Mouse (Mus musculus): ENCODE measurements around the gene Dlgap1. TPM values are rescaled to one million over a fixed set of nuclear protein-coding genes. Genes with fewer than 3 reads are reported as not detected.
A peak's percentile ranks its signal among the peaks of the same experiment; 100 is the strongest.

Gene Dlgap1
- polyA plus RNA-seq, 1 experiment from 2014 or later, result 4.1 TPM

- no peak overlapping the region for H3K4me3 ChIP-seq (replicated peaks)
- 67% methylated on average over 7 of the region's 7 CpGs for WGBS
- H3K36me3 ChIP-seq, result no peaks in the 10 kb centered on the region
- no peaks in the 10 kb centered on the region for H3K4me1 ChIP-seq
- no peaks in the 10 kb centered on the region for H3K9me3 ChIP-seq (replicated peaks)
- no peak overlapping the region for H3K9ac ChIP-seq
- H3K27ac ChIP-seq, result no peak overlapping the region
- no peak for ATAC-seq (replicated peaks; ENCODE audit: low FRiP score)
- no peaks in the 10 kb centered on the region for H3K27me3 ChIP-seq
- H3K4me2 ChIP-seq, result no peak overlapping the region
Measured at GRCm38 (mm10) chr17:70613897-70614296, 645.0 kb downstream of the Dlgap1 start.

- H3K27me3 ChIP-seq, result no peaks in the 10 kb centered on the region
- no peak overlapping the region for H3K9ac ChIP-seq
- no peak overlapping the region for H3K27ac ChIP-seq
- no peaks in the 10 kb centered on the region for H3K9me3 ChIP-seq (replicated peaks)
- WGBS, result 78% methylated on average over 5 of the region's 5 CpGs
- ATAC-seq (replicated peaks; ENCODE audit: low FRiP score), result no peak
- no peaks in the 10 kb centered on the region for H3K4me1 ChIP-seq
- H3K36me3 ChIP-seq, result no peaks in the 10 kb centered on the region
- no peak overlapping the region for H3K4me2 ChIP-seq
- no peak overlapping the region for H3K4me3 ChIP-seq (replicated peaks)
Measured at GRCm38 (mm10) chr17:70614407-70615060, 645.7 kb downstream of the Dlgap1 start.

- Histone ChIP-seq H3K9me3 (replicated peaks) (no peaks in the 10 kb centered on the region), H3K4me3 (replicated peaks) (no peak overlapping the region), H3K36me3 (no peaks in the 10 kb centered on the region), H3K4me1 (no peaks in the 10 kb centered on the region), H3K27me3 (no peaks in the 10 kb centered on the region), H3K27ac (no peak overlapping the region), H3K9ac (no peak overlapping the region), H3K4me2 (no peak overlapping the region)
- ATAC-seq (replicated peaks; ENCODE audit: low FRiP score), result no peak
- WGBS, result 84% methylated on average over 8 of the region's 8 CpGs
Measured at GRCm38 (mm10) chr17:70622493-70622892, 653.6 kb downstream of the Dlgap1 start.

- Histone ChIP-seq H3K9me3 (replicated peaks) (no peaks in the 10 kb centered on the region), H3K4me1 (no peaks in the 10 kb centered on the region), H3K27me3 (no peaks in the 10 kb centered on the region), H3K4me2 (no peak overlapping the region), H3K27ac (no peak overlapping the region), H3K9ac (no peak overlapping the region), H3K4me3 (replicated peaks) (no peak overlapping the region), H3K36me3 (no peaks in the 10 kb centered on the region)
- no peak for ATAC-seq (replicated peaks; ENCODE audit: low FRiP score)
- WGBS, result 88% methylated on average over 9 of the region's 9 CpGs
Measured at GRCm38 (mm10) chr17:70626396-70626795, 657.5 kb downstream of the Dlgap1 start.

- ATAC-seq (replicated peaks; ENCODE audit: low FRiP score), result no peak
- Histone ChIP-seq H3K4me2 (no peak overlapping the region), H3K4me3 (replicated peaks) (no peak overlapping the region), H3K9me3 (replicated peaks) (no peaks in the 10 kb centered on the region), H3K36me3 (no peaks in the 10 kb centered on the region), H3K27me3 (no peaks in the 10 kb centered on the region), H3K27ac (no peak overlapping the region), H3K9ac (no peak overlapping the region), H3K4me1 (no peaks in the 10 kb centered on the region)
- WGBS, result 76% methylated on average over 6 of the region's 6 CpGs
Measured at GRCm38 (mm10) chr17:70626925-70627324, 658.1 kb downstream of the Dlgap1 start.

- Histone ChIP-seq H3K4me3 (replicated peaks) (no peak overlapping the region), H3K4me1 (0 out of 2 replicates have a peak, but pooled peaks cover 3% of the 10 kb centered on the region), H3K9ac (no peak overlapping the region), H3K36me3 (no peaks in the 10 kb centered on the region), H3K27me3 (no peaks in the 10 kb centered on the region), H3K4me2 (no peak overlapping the region), H3K9me3 (replicated peaks) (no peaks in the 10 kb centered on the region), H3K27ac (no peak overlapping the region)
- WGBS, result 54% methylated on average over 6 of the region's 6 CpGs
- no peak for ATAC-seq (replicated peaks; ENCODE audit: low FRiP score)
Measured at GRCm38 (mm10) chr17:70629653-70630378, 660.9 kb downstream of the Dlgap1 start.

DNA sequence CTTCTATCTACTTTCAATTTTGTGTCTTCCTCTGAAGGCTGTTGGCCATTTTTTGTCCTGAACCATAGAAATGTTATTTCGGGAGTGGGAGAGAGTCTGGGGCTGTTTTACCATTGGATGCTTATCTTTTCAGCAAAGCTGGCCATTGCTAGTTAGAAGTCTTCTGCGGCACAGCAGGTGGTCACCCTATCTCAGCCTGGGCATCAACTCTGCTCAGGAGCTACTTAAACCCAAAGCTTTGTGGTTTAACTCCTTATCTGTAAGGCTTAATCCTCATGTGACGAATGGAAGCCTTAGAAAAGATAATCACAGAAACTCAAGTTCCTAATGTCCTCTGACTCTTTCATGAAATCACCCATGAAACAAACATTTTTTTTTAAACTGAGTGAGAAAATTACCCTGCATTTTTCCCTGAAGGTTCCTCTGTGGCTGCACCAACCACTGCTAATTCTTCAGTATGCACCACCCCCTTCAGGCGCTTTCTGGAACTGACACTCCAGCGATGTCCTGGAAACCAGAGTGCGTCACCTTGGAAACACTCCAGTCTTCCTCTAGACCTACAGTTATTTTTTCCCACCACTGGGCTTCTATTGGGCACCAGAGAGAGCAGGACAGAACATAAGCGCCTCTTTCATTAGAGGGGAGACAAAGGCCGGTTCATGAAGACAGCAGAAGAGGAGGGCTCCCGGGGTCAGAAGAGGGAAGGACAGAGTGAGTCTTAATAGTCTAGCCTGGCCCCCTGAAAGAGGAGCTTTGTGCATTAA is 664.5 kb downstream of the Dlgap1 start:
- 28% methylated on average over 9 of the region's 9 CpGs for WGBS
- H3K4me3 ChIP-seq (replicated peaks), result no peak overlapping the region
- ATAC-seq (replicated peaks; ENCODE audit: low FRiP score), result peak; percentile 82
- H3K4me2 ChIP-seq, result no peak overlapping the region
- 0 out of 2 replicates have a peak, but pooled peaks cover 3% of the 10 kb centered on the region for H3K4me1 ChIP-seq
- H3K36me3 ChIP-seq, result no peaks in the 10 kb centered on the region
- no peak overlapping the region for H3K9ac ChIP-seq
- no peak overlapping the region for H3K27ac ChIP-seq
- no peaks in the 10 kb centered on the region for H3K9me3 ChIP-seq (replicated peaks)
- no peaks in the 10 kb centered on the region for H3K27me3 ChIP-seq

GRCm38 (mm10) chr17:70643211-70643610 is 674.3 kb downstream of the Dlgap1 start:
- H3K4me1 ChIP-seq, result no peaks in the 10 kb centered on the region
- H3K27me3 ChIP-seq, result no peaks in the 10 kb centered on the region
- no peak overlapping the region for H3K4me2 ChIP-seq
- no peak overlapping the region for H3K27ac ChIP-seq
- H3K4me3 ChIP-seq (replicated peaks), result no peak overlapping the region
- H3K9me3 ChIP-seq (replicated peaks), result no peaks in the 10 kb centered on the region
- no peaks in the 10 kb centered on the region for H3K36me3 ChIP-seq
- 70% methylated on average over 1 of the region's 1 CpGs for WGBS
- H3K9ac ChIP-seq, result no peak overlapping the region
- ATAC-seq (replicated peaks; ENCODE audit: low FRiP score), result no peak

GRCm38 (mm10) chr17:70646641-70647040 is 677.8 kb downstream of the Dlgap1 start:
- no peak overlapping the region for H3K4me2 ChIP-seq
- no peak overlapping the region for H3K27ac ChIP-seq
- no peaks in the 10 kb centered on the region for H3K27me3 ChIP-seq
- no peaks in the 10 kb centered on the region for H3K4me1 ChIP-seq
- no peak overlapping the region for H3K4me3 ChIP-seq (replicated peaks)
- H3K9me3 ChIP-seq (replicated peaks), result peaks cover 9% of the 10 kb centered on the region
- WGBS, result 49% methylated on average over 4 of the region's 4 CpGs
- no peak for ATAC-seq (replicated peaks; ENCODE audit: low FRiP score)
- H3K36me3 ChIP-seq, result no peaks in the 10 kb centered on the region
- H3K9ac ChIP-seq, result no peak overlapping the region

DNA sequence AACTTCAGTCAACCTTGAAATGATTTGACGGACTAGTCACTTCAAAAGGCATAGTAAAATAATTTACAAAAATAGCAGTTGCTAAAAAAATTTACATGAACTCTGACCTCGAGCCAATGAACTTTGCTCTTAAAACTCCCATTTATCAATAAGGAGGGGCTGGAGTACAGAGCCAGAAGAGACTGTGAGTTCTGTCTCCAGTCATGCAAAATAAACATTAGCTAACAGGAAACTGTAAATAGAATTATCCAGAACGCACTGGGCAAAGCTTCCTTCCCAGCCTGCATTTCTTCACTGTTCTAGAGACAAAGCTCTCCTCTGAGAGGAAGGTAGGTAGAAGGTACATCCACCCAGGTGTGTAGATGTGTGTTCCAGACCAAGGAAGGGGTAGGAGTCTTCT is 692.5 kb downstream of the Dlgap1 start:
- Histone ChIP-seq H3K4me1 (no peaks in the 10 kb centered on the region), H3K27me3 (no peaks in the 10 kb centered on the region), H3K4me3 (replicated peaks) (no peak overlapping the region), H3K36me3 (no peaks in the 10 kb centered on the region), H3K27ac (no peak overlapping the region), H3K4me2 (no peak overlapping the region), H3K9ac (no peak overlapping the region), H3K9me3 (replicated peaks) (no peaks in the 10 kb centered on the region)
- ATAC-seq (replicated peaks; ENCODE audit: low FRiP score), result no peak
- 70% methylated on average over 3 of the region's 3 CpGs for WGBS

DNA sequence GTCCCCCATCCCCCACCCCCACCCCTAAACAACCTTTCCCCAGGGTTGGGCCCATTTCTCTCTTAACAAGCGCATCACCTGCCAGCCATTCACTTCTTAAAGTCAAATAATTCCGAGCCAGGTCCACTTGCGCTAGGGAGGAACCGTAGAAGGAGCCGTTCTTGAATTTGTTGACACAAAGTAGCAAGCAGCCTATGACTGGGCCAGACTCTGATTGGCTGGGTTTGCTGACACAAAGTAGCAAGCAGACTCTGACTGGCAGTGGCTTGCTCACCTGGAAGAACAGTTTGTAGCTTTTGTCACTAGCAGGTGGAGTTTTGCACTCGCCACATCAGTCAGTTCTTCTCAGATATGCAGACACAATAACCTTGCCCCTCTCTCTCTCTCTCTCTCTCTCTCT is 695.1 kb downstream of the Dlgap1 start:
- Histone ChIP-seq H3K4me1 (no peaks in the 10 kb centered on the region), H3K27me3 (no peaks in the 10 kb centered on the region), H3K4me2 (no peak overlapping the region), H3K9ac (no peak overlapping the region), H3K4me3 (replicated peaks) (no peak overlapping the region), H3K9me3 (replicated peaks) (no peaks in the 10 kb centered on the region), H3K36me3 (no peaks in the 10 kb centered on the region), H3K27ac (no peak overlapping the region)
- ATAC-seq (replicated peaks; ENCODE audit: low FRiP score), result no peak
- WGBS, result 85% methylated on average over 6 of the region's 6 CpGs

DNA sequence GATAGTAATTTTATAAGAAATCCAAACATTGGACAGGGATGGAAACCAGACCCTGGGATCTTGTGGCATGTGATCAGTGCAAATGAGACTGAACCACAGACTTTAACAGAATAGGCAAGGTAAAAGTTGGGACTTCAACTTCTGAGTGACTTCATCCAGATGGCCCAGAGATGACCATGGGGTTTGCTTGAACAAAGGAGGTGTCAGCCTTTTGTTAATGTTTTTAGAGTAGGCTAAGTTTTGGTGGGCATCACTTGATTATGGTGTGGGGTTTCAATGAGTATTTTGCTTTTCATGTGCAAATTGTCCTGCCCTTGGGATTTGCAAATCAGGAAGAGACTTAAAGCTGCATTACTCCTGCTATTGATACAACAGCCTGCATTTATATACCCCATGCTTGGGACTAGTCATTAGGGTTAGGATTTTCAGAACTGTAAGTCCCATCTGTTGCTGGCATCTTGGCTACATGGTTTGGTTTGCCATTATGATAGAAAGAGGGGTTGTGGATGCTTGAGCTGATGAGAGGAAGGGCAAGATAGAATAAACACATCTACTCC is 695.7 kb downstream of the Dlgap1 start:
- ATAC-seq (replicated peaks; ENCODE audit: low FRiP score), result no peak

More for the DNA sequence above, 695.7 kb downstream of the Dlgap1 start:
- H3K36me3 ChIP-seq, result no peaks in the 10 kb centered on the region
- no peak overlapping the region for H3K9ac ChIP-seq
- no peaks in the 10 kb centered on the region for H3K9me3 ChIP-seq (replicated peaks)
- no peaks in the 10 kb centered on the region for H3K4me1 ChIP-seq
- H3K4me3 ChIP-seq (replicated peaks), result no peak overlapping the region
- no peaks in the 10 kb centered on the region for H3K27me3 ChIP-seq
- H3K27ac ChIP-seq, result no peak overlapping the region
- no peak overlapping the region for H3K4me2 ChIP-seq
